Mouse (Mus musculus) testis, postnatal 10 days (tissue): ENCODE measurements at regions not wholly inside any gene's neighbourhood (a gene's known extent, or its start where the extent isn't known, plus 50 kb on each side); places are given as distances from the start of the nearest gene placed in this dataset.

Experiments used
- DNase-seq: peaks from one replicate; pipeline ENCODE4 v3.0.0; 2021; ENCODE audit warnings: low spot score

- DNase-seq = no peak
Measured at GRCm38 (mm10) chr13:58495390-58496073, 92.4 kb upstream of the Hnrnpk start.

- DNase-seq = no peak
Measured at GRCm38 (mm10) chr13:58494726-58495125, 91.6 kb upstream of the Hnrnpk start.

- no peak for DNase-seq
Measured at GRCm38 (mm10) chr13:58490829-58491228, 87.7 kb upstream of the Hnrnpk start.

GRCm38 (mm10) chr13:58485011-58485410, 81.9 kb upstream of the Hnrnpk start:
- no peak for DNase-seq

GRCm38 (mm10) chr13:58482701-58483100, 79.6 kb upstream of the Hnrnpk start:
- DNase-seq = no peak

- DNase-seq = no peak
Measured at GRCm38 (mm10) chr13:58480928-58481598, 77.9 kb upstream of the Hnrnpk start.

- no peak for DNase-seq
Measured at GRCm38 (mm10) chr13:58480388-58480927, 77.3 kb upstream of the Hnrnpk start.

- no peak for DNase-seq
Measured at GRCm38 (mm10) chr13:58478438-58478837, 75.3 kb upstream of the Hnrnpk start.

- no peak for DNase-seq
Measured at GRCm38 (mm10) chr13:58477253-58477652, 74.1 kb upstream of the Hnrnpk start.

- DNase-seq = no peak
Measured at GRCm38 (mm10) chr13:58476033-58476830, 73.1 kb upstream of the Hnrnpk start.

GRCm38 (mm10) chr13:58475495-58475894, 72.4 kb upstream of the Hnrnpk start:
- no peak for DNase-seq

GRCm38 (mm10) chr13:58472455-58472854, 69.3 kb upstream of the Hnrnpk start:
- peak; percentile 51 for DNase-seq

- no peak for DNase-seq
Measured at GRCm38 (mm10) chr13:58471704-58472103, 68.6 kb upstream of the Hnrnpk start.

- DNase-seq = no peak
Measured at GRCm38 (mm10) chr13:58469731-58470130, 66.6 kb upstream of the Hnrnpk start.

GRCm38 (mm10) chr13:58467097-58467642, 64.0 kb upstream of the Hnrnpk start:
- DNase-seq = no peak

- DNase-seq = no peak
Measured at GRCm38 (mm10) chr13:58465206-58466104, 62.3 kb upstream of the Hnrnpk start.
